Mouse (Mus musculus): Measurements from ENCODE around the gene Wdr86. TPM values are rescaled to one million over a fixed set of nuclear protein-coding genes. Genes with fewer than 3 reads are reported as not detected.

Wdr86 gene
- polyA plus RNA-seq, 1 experiment from 2014 or later, result 18.4 TPM

Other genes starting within 250 kb of the Wdr86 start
- gene Gbx1, start 203.5 kb downstream of the Wdr86 start, polyA plus RNA-seq (2015; fragmentation: Nextera tagmentation; extraction: Ambion mirVana), result 0.06 and 0.10 TPM in 2 replicates
- 0.99 and 1.8 TPM in 2 replicates for gene Asb10, start 189.7 kb downstream of the Wdr86 start, polyA plus RNA-seq (2015; fragmentation: Nextera tagmentation; extraction: Ambion mirVana)
- 0.14 and 0.26 TPM in 2 replicates for gene 4931409K22Rik, start 173.9 kb downstream of the Wdr86 start, polyA plus RNA-seq (2015; fragmentation: Nextera tagmentation; extraction: Ambion mirVana)
- gene Abcf2, start 153.3 kb downstream of the Wdr86 start, polyA plus RNA-seq (2015; fragmentation: Nextera tagmentation; extraction: Ambion mirVana), result 97.2 and 98.2 TPM in 2 replicates
- gene Chpf2, start 144.0 kb downstream of the Wdr86 start, polyA plus RNA-seq (2015; fragmentation: Nextera tagmentation; extraction: Ambion mirVana), result 37.7 and 39.5 TPM in 2 replicates
- 32.4 and 37.2 TPM in 2 replicates for gene Smarcd3, start 106.3 kb downstream of the Wdr86 start, polyA plus RNA-seq (2015; fragmentation: Nextera tagmentation; extraction: Ambion mirVana)
- gene Nub1, start 45.2 kb downstream of the Wdr86 start, polyA plus RNA-seq (2015; fragmentation: Nextera tagmentation; extraction: Ambion mirVana), result 31.3 and 32.9 TPM in 2 replicates
- 2.6 TPM in 1 of 2 replicates, not detected in the other for gene Crygn, start 27.3 kb upstream of the Wdr86 start, polyA plus RNA-seq (2015; fragmentation: Nextera tagmentation; extraction: Ambion mirVana)
- gene Rheb, start 111.9 kb upstream of the Wdr86 start, polyA plus RNA-seq (2015; fragmentation: Nextera tagmentation; extraction: Ambion mirVana), result 216 and 228 TPM in 2 replicates